Mouse (Mus musculus) liver, postnatal 0 days (tissue): Measurements from ENCODE around the gene Tgfbr2. TPM values are rescaled to one million over a fixed set of nuclear protein-coding genes. Genes with fewer than 3 reads are reported as not detected.

Experiments
- ATAC-seq: fragments of 200-750 bp; cut with Nextera tagmentation; 2 replicates; pipeline ENCODE4 v1.8.0; 2017; ENCODE audit warnings: mild to moderate bottlenecking, moderate library complexity
- DNase-seq: peaks from one replicate; pipeline ENCODE4 v3.0.0-alpha.2; 2016
- H3K27ac ChIP-seq: fragments of 300-500 bp; sonication (generic); 2 replicates; pipeline ENCODE4 v1.5.1; 2014; ENCODE audit warnings: antibody characterized with exemption, moderate library complexity, mild to moderate bottlenecking, low read depth
- H3K27me3 ChIP-seq: fragments of 300-500 bp; sonication (generic); 2 replicates; pipeline ENCODE4 v1.6.1; 2014; ENCODE audit warnings: low read length, control low read depth, mixed read lengths; ENCODE audit not compliant: insufficient read depth
- H3K36me3 ChIP-seq: fragments of 300-500 bp; sonication (generic); replicated peaks from 2 replicates; pipeline ENCODE4 v1.6.1; 2014; ENCODE audit warnings: mild to moderate bottlenecking, control low read depth, low read length, moderate library complexity, mixed read lengths; ENCODE audit not compliant: insufficient read depth
- H3K4me1 ChIP-seq: fragments of 300-500 bp; sonication (generic); 2 replicates; pipeline ENCODE4 v1.6.1; 2014; ENCODE audit warnings: antibody characterized with exemption, mild to moderate bottlenecking, control low read depth; ENCODE audit not compliant: insufficient read depth
- H3K4me2 ChIP-seq: fragments of 300-500 bp; sonication (generic); 2 replicates; pipeline ENCODE4 v1.6.1; 2014; ENCODE audit warnings: low read depth, mild to moderate bottlenecking, low read length, moderate library complexity, mixed read lengths
- H3K4me3 ChIP-seq: fragments of 300-500 bp; sonication (generic); 2 replicates; pipeline ENCODE4 v1.5.1; 2014; ENCODE audit warnings: low read depth, low read length
- H3K9ac ChIP-seq: fragments of 300-500 bp; sonication (generic); replicated peaks from 2 replicates; pipeline ENCODE4 v1.6.1; 2014; ENCODE audit warnings: mild to moderate bottlenecking, moderate library complexity
- H3K9me3 ChIP-seq: fragments of 300-500 bp; sonication (generic); 2 replicates; pipeline ENCODE4 v1.6.1; 2016; ENCODE audit warnings: mild to moderate bottlenecking, control low read depth, low read length, mixed read lengths
- CTCF ChIP-seq: sonication (generic); IDR thresholded peaks from 2 replicates; pipeline ENCODE4 v1.5.1; 2016; ENCODE audit warnings: antibody characterized with exemption, low read depth
- EP300 ChIP-seq: IDR thresholded peaks from 2 replicates; pipeline ENCODE4 v1.6.1; 2016; ENCODE audit warnings: antibody characterized with exemption, low read depth, mild to moderate bottlenecking
- WGBS: fragments of 180-500 bp; shearing (Covaris S2); extraction: QIAGEN DNeasy Blood & Tissue Kit; methylation state at CpG from one replicate; pipeline ENCODE4 v1.1.7; 2014; ENCODE audit not compliant: insufficient replicate concordance; 5-methylcytosine and 5-hydroxymethylcytosine counted together
- polyA plus RNA-seq: library from polyadenylated mRNA; unstranded; fragments of >200 nt; fragmentation: Nextera tagmentation; extraction: Ambion mirVana; gene quantifications from 2 replicates; pipeline ENCODE4 v1.2.1, GENCODE M21; 2015

Tgfbr2 gene
- polyA plus RNA-seq, 1 experiment from 2014 or later = 5.6 TPM

- no peak overlapping the region for H3K27ac ChIP-seq
- peak; percentile 18 for ATAC-seq
These were observed 3.0 kb upstream of the Tgfbr2 start for GRCm38 (mm10) chr9:116178151-116178550.

GRCm38 (mm10) chr9:116177108-116177507 is 1.9 kb upstream of the Tgfbr2 start:
- H3K4me1 ChIP-seq = peaks cover 28% of the 10 kb centered on the region
- ATAC-seq (no peak), DNase-seq (no peak)
- no peak overlapping the region for H3K9ac ChIP-seq
- H3K9me3 ChIP-seq = no peaks in the 10 kb centered on the region
- H3K36me3 ChIP-seq = no peaks in the 10 kb centered on the region
- no peak overlapping the region for H3K27ac ChIP-seq
- H3K4me2 ChIP-seq = no peak overlapping the region
- 83% methylated on average over 9 of the region's 9 CpGs for WGBS
- TF ChIP-seq EP300 = no peak
- TF ChIP-seq CTCF = no peak
- no peak overlapping the region for H3K4me3 ChIP-seq
- no peaks in the 10 kb centered on the region for H3K27me3 ChIP-seq

More at GRCm38 (mm10) chr9:116178151-116178550, 3.0 kb upstream of the Tgfbr2 start:
- Histone ChIP-seq H3K9me3 (no peaks in the 10 kb centered on the region), H3K36me3 (no peaks in the 10 kb centered on the region), H3K9ac (no peak overlapping the region), H3K4me3 (no peak overlapping the region), H3K4me2 (no peak overlapping the region), H3K27me3 (no peaks in the 10 kb centered on the region), H3K4me1 (peaks cover 21% of the 10 kb centered on the region)
- TF ChIP-seq EP300 (peak; percentile 56; the same call in 1 of the 2 replicates), CTCF (no peak)
- 29% methylated on average over 3 of the region's 3 CpGs for WGBS
- no peak for DNase-seq

- Histone ChIP-seq H3K27me3 (no peaks in the 10 kb centered on the region), H3K36me3 (no peaks in the 10 kb centered on the region), H3K9ac (peak overlapping the region; percentile 86), H3K4me1 (peaks cover 36% of the 10 kb centered on the region), H3K27ac (peak overlapping the region; percentile 94), H3K9me3 (no peaks in the 10 kb centered on the region), H3K4me3 (peak overlapping the region; percentile 72), H3K4me2 (peak overlapping the region; percentile 78)
- TF ChIP-seq EP300 = no peak
- TF ChIP-seq CTCF = no peak
- WGBS = 3% methylated on average over 16 of the region's 16 CpGs
- peak; percentile 52 for ATAC-seq
- DNase-seq = peak; percentile 50
These were observed 442 bp upstream of the Tgfbr2 start for GRCm38 (mm10) chr9:116175488-116176115.

- H3K27ac ChIP-seq = peak overlapping the region; percentile 94
- peak overlapping the region; percentile 78 for H3K4me2 ChIP-seq
- H3K9me3 ChIP-seq = no peaks in the 10 kb centered on the region
- H3K36me3 ChIP-seq = no peaks in the 10 kb centered on the region
- ATAC-seq (no peak), DNase-seq (no peak)
- H3K4me1 ChIP-seq = peaks cover 45% of the 10 kb centered on the region
- peak overlapping the region; percentile 86 for H3K9ac ChIP-seq
- 37% methylated on average over 16 of the region's 16 CpGs for WGBS
- no peak for TF ChIP-seq EP300
- TF ChIP-seq CTCF = no peak
- no peaks in the 10 kb centered on the region for H3K27me3 ChIP-seq
- peak overlapping the region; percentile 72 for H3K4me3 ChIP-seq
These were observed 1.5 kb downstream of the Tgfbr2 start for GRCm38 (mm10) chr9:116173473-116174170.

DNA sequence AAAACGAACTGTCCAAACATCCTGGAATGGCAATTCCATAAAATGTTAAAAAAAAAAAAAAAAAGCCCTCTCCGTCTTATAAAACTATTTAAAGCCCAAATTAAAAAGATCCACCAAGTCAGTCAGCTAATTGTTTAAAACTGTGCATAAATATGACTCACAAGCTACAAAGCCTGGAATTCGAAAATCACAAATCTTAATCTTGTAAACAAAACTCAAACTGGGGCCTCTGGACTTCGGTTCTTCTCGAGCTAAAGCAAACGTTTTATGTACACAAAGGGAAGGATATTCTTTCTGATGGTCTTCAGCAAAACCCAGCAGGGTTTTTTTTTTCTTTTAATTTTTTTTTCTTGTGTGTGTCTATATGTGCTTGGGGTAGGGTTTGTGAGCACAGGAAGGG is 2.1 kb downstream of the Tgfbr2 start:
- Histone ChIP-seq H3K9me3 (no peaks in the 10 kb centered on the region), H3K4me3 (peak overlapping the region; percentile 72), H3K9ac (no peak overlapping the region), H3K27ac (peak overlapping the region; percentile 46), H3K36me3 (0 out of 2 replicates have a peak, but pooled peaks cover 3% of the 10 kb centered on the region), H3K4me2 (peak overlapping the region; percentile 78), H3K27me3 (no peaks in the 10 kb centered on the region), H3K4me1 (peaks cover 44% of the 10 kb centered on the region)
- DNase-seq (no peak), ATAC-seq (no peak)
- TF ChIP-seq CTCF = no peak
- TF ChIP-seq EP300 = no peak
- 42% methylated on average over 6 of the region's 6 CpGs for WGBS

- Histone ChIP-seq H3K4me1 (peaks cover 41% of the 10 kb centered on the region), H3K4me2 (no peak overlapping the region), H3K9ac (no peak overlapping the region), H3K27me3 (no peaks in the 10 kb centered on the region), H3K4me3 (no peak overlapping the region), H3K36me3 (peaks cover 6% of the 10 kb centered on the region; the same call in 1 of the 2 replicates), H3K27ac (no peak overlapping the region), H3K9me3 (no peaks in the 10 kb centered on the region)
- DNase-seq = no peak
- 52% methylated on average over 6 of the region's 6 CpGs for WGBS
- no peak for TF ChIP-seq CTCF
- TF ChIP-seq EP300 = no peak
- ATAC-seq = no peak
These were observed 6.1 kb downstream of the Tgfbr2 start for GRCm38 (mm10) chr9:116169067-116169466.
